Mouse (Mus musculus) heart, adult 2 months (tissue): Measurements from ENCODE around the gene Hormad2. TPM values are rescaled to one million over a fixed set of nuclear protein-coding genes. Genes with fewer than 3 reads are reported as not detected.

Experiments
- DNase-seq, 2 experiments: peaks; one replicate each; pipeline ENCODE4 v3.0.0; 2021
- H3K27ac ChIP-seq: fragments of 200-600 bp; 2 replicates; pipeline ENCODE4 v1.8.1; 2022
- H3K27me3 ChIP-seq: fragments of 200-500 bp; 2 replicates; pipeline ENCODE4 v1.6.1; 2012; ENCODE audit warnings: mild to moderate bottlenecking, low read length, inconsistent platforms, mixed read lengths; ENCODE audit not compliant: control insufficient read depth, insufficient read depth
- H3K36me3 ChIP-seq: fragments of 200-500 bp; 2 replicates; pipeline ENCODE4 v1.6.1; 2012; ENCODE audit warnings: low read length, inconsistent platforms; ENCODE audit not compliant: control insufficient read depth, insufficient read depth
- H3K4me1 ChIP-seq: fragments of 200-500 bp; 2 replicates; pipeline ENCODE4 v1.6.1; 2011; ENCODE audit warnings: low read length; ENCODE audit not compliant: control insufficient read depth, insufficient read depth
- H3K4me3 ChIP-seq: fragments of 200-600 bp; 2 replicates; pipeline ENCODE4 v1.8.1; 2022
- H3K79me2 ChIP-seq: fragments of 200-500 bp; replicated peaks from 2 replicates; pipeline ENCODE4 v1.6.1; 2012; ENCODE audit warnings: mild to moderate bottlenecking, inconsistent platforms, low read length, moderate library complexity, mixed read lengths; ENCODE audit not compliant: control insufficient read depth, insufficient read depth
- H3K9ac ChIP-seq: fragments of 200-500 bp; 2 replicates; pipeline ENCODE4 v1.6.1; 2012; ENCODE audit warnings: low read depth, mild to moderate bottlenecking, control low read depth, inconsistent platforms, low read length, mixed read lengths
- CTCF ChIP-seq: fragments of 200-600 bp; IDR thresholded peaks from 2 replicates; pipeline ENCODE4 v1.8.1; 2022; ENCODE audit warnings: antibody characterized with exemption, mild to moderate bottlenecking, moderate library complexity
- EP300 ChIP-seq: fragments of 200-500 bp; IDR thresholded peaks from 2 replicates; pipeline ENCODE4 v1.6.1; 2011; ENCODE audit warnings: low read depth, low read length, control low read depth; ENCODE audit not compliant: insufficient read depth
- POLR2A ChIP-seq: fragments of 200-500 bp; IDR thresholded peaks from 2 replicates; pipeline ENCODE4 v1.6.1; 2011; ENCODE audit warnings: mild to moderate bottlenecking, low read depth, low read length, control low read depth; ENCODE audit not compliant: insufficient read depth
- WGBS: fragments of 180-500 bp; shearing (Covaris S2); methylation state at CpG from one replicate; pipeline ENCODE4 v1.1.7; 2018; 5-methylcytosine and 5-hydroxymethylcytosine counted together
- intact Hi-C: fragments of 180-260 bp; cut with DNase I; formaldehyde crosslinking; loops from one replicate; pipeline ENCODE4 v1.15.1; 2025
- polyA plus RNA-seq: library from polyadenylated mRNA; depleted of rRNA; stranded (reverse); fragments of >200 nt; gene quantifications from 2 replicates; pipeline ENCODE4 v1.2.3, GENCODE M21; 2012
- total RNA-seq, 2 experiments: library from RNA; stranded (reverse); gene quantifications; 2 replicates each; pipeline ENCODE4 v1.2.3; 2021

The Hormad2 gene
- total and polyA plus RNA-seq, 3 experiments, result 0.18 TPM; not detected in 2

- no peak for DNase-seq
- 64% methylated on average over 5 of the region's 5 CpGs for WGBS
- TF ChIP-seq CTCF, result no peak
- TF ChIP-seq EP300, result no peak
- no peak for TF ChIP-seq POLR2A
- intact Hi-C loops, result no loop called here
- Histone ChIP-seq H3K27ac (no peak overlapping the region), H3K27me3 (no peaks in the 10 kb centered on the region), H3K36me3 (no peaks in the 10 kb centered on the region), H3K4me3 (no peak overlapping the region), H3K4me1 (no peaks in the 10 kb centered on the region), H3K9ac (no peak overlapping the region), H3K79me2 (no peaks in the 10 kb centered on the region)
Measured at GRCm38 (mm10) chr11:4317287-4317686, 123.6 kb downstream of the Hormad2 start.

GRCm38 (mm10) chr11:4312180-4312579 lies 128.7 kb downstream of the Hormad2 start:
- 78% methylated on average over 4 of the region's 4 CpGs for WGBS
- no peaks in the 10 kb centered on the region for H3K36me3 ChIP-seq
- H3K4me3 ChIP-seq, result no peak overlapping the region
- no peaks in the 10 kb centered on the region for H3K79me2 ChIP-seq
- no peaks in the 10 kb centered on the region for H3K27me3 ChIP-seq
- no peak for TF ChIP-seq CTCF
- no peak for TF ChIP-seq POLR2A
- TF ChIP-seq EP300, result no peak
- no peak overlapping the region for H3K9ac ChIP-seq
- intact Hi-C loops, result no loop called here
- peaks cover 4% of the 10 kb centered on the region for H3K4me1 ChIP-seq
- DNase-seq, result no peak
- no peak overlapping the region for H3K27ac ChIP-seq

- WGBS, result over 99% methylated on average over 4 of the region's 4 CpGs
- Histone ChIP-seq H3K4me1 (peaks cover 4% of the 10 kb centered on the region), H3K4me3 (no peak overlapping the region), H3K27ac (no peak overlapping the region), H3K9ac (no peak overlapping the region), H3K36me3 (no peaks in the 10 kb centered on the region), H3K27me3 (no peaks in the 10 kb centered on the region), H3K79me2 (no peaks in the 10 kb centered on the region)
- TF ChIP-seq POLR2A (no peak), EP300 (no peak), CTCF (no peak)
- intact Hi-C loops, result no loop called here
- DNase-seq, result no peak
Measured at GRCm38 (mm10) chr11:4310324-4310723, 130.6 kb downstream of the Hormad2 start.

GRCm38 (mm10) chr11:4309613-4310012 lies 131.3 kb downstream of the Hormad2 start:
- 83% methylated on average over 4 of the region's 4 CpGs for WGBS
- TF ChIP-seq POLR2A (no peak), EP300 (no peak)
- Histone ChIP-seq H3K36me3 (no peaks in the 10 kb centered on the region), H3K27me3 (no peaks in the 10 kb centered on the region), H3K27ac (no peak overlapping the region), H3K4me3 (no peak overlapping the region), H3K9ac (no peak overlapping the region), H3K79me2 (no peaks in the 10 kb centered on the region), H3K4me1 (peaks cover 4% of the 10 kb centered on the region)
- intact Hi-C loops, result no loop called here
- DNase-seq, result no peak

GRCm38 (mm10) chr11:4308514-4309450 lies 132.1 kb downstream of the Hormad2 start:
- Histone ChIP-seq H3K9ac (peak overlapping the region; percentile 11; the same call in 1 of the 2 replicates), H3K27ac (peak overlapping the region; percentile 28), H3K4me3 (no peak overlapping the region), H3K4me1 (peaks cover 4% of the 10 kb centered on the region), H3K27me3 (no peaks in the 10 kb centered on the region), H3K36me3 (no peaks in the 10 kb centered on the region), H3K79me2 (no peaks in the 10 kb centered on the region)
- DNase-seq, result no peak
- 47% methylated on average over 25 of the region's 25 CpGs for WGBS
- intact Hi-C loops, result no loop called here
- TF ChIP-seq CTCF (no peak), EP300 (no peak), POLR2A (no peak)

GRCm38 (mm10) chr11:4308060-4308513 lies 132.8 kb downstream of the Hormad2 start:
- no peak for DNase-seq
- H3K4me1 ChIP-seq, result peaks cover 6% of the 10 kb centered on the region
- TF ChIP-seq CTCF, result no peak
- no peak for TF ChIP-seq POLR2A
- TF ChIP-seq EP300, result no peak
- H3K27me3 ChIP-seq, result no peaks in the 10 kb centered on the region
- H3K9ac ChIP-seq, result no peak overlapping the region
- H3K79me2 ChIP-seq, result no peaks in the 10 kb centered on the region
- no peak overlapping the region for H3K4me3 ChIP-seq
- H3K27ac ChIP-seq, result peak overlapping the region; percentile 28; the same call in 1 of the 2 replicates
- WGBS, result 42% methylated on average over 6 of the region's 6 CpGs
- intact Hi-C loops, result no loop called here
- no peaks in the 10 kb centered on the region for H3K36me3 ChIP-seq
